Mouse (Mus musculus): ENCODE results near the gene Sp8. TPM values are rescaled to one million over a fixed set of nuclear protein-coding genes. Genes with fewer than 3 reads are reported as not detected.
A peak's percentile ranks its signal among the peaks of the same experiment; 100 is the strongest.

Gene Sp8
- polyA plus RNA-seq, 1 experiment, result not detected

DNA sequence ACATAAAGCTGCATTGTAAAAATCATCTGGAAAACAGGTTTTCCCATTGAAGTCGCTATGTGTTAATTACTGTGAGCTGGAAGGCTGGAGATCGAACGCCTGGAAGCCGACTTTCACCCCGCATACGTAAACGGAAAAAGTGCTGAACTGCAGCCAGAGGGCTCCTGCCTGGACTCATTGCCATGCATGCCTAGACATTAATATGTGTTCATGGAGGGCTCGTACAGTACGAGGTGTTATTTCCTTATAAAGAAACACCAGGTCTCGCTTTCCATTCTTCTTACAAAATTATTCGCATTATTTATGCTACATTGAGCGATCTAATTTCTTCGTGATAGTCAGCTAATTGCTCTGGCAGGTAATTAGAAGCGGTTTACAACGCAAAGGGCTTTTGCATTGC is 5.8 kb upstream of the Sp8 start:
- Histone ChIP-seq H3K4me3 (ENCODE audit: insufficient read depth, low read length) (no peak overlapping the region), H3K27ac (ENCODE audit: insufficient read depth, low read length) (no peak overlapping the region), H3K4me1 (ENCODE audit: control insufficient read depth, insufficient read depth, low read length) (peaks cover 4% of the 10 kb centered on the region; the same call in 1 of the 2 replicates)
- TF ChIP-seq POLR2A (IDR thresholded peaks at IDR 0.05; ENCODE audit: low read depth, low read length) (no peak), CTCF (IDR thresholded peaks at IDR 0.05; ENCODE audit: borderline replicate concordance, insufficient read depth, low read length) (no peak)

DNA sequence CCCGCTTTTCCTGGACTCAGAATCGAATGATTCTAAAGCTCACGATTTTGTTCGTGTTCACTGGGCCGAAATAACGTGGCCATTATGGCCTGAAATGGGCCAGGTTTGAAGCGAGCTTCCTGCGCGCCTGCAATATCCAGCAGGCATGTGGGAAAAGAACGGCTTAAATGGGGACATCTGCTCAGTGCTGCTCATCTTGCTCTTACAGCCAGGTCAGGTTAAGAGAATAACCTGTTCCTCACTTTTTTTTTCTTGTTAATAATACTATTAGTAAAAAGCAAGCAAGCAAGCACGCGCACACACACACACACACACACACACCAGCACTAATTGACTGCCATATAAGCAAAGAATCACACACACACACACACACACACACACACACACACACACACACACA is 5.3 kb upstream of the Sp8 start:
- H3K4me1 ChIP-seq (ENCODE audit: control insufficient read depth, insufficient read depth, low read length), result peaks cover 4% of the 10 kb centered on the region; the same call in 1 of the 2 replicates
- TF ChIP-seq CTCF (IDR thresholded peaks at IDR 0.05; ENCODE audit: borderline replicate concordance, insufficient read depth, low read length), result no peak
- TF ChIP-seq POLR2A (IDR thresholded peaks at IDR 0.05; ENCODE audit: low read depth, low read length), result no peak
- no peak overlapping the region for H3K4me3 ChIP-seq (ENCODE audit: insufficient read depth, low read length)
- H3K27ac ChIP-seq (ENCODE audit: insufficient read depth, low read length), result no peak overlapping the region

DNA sequence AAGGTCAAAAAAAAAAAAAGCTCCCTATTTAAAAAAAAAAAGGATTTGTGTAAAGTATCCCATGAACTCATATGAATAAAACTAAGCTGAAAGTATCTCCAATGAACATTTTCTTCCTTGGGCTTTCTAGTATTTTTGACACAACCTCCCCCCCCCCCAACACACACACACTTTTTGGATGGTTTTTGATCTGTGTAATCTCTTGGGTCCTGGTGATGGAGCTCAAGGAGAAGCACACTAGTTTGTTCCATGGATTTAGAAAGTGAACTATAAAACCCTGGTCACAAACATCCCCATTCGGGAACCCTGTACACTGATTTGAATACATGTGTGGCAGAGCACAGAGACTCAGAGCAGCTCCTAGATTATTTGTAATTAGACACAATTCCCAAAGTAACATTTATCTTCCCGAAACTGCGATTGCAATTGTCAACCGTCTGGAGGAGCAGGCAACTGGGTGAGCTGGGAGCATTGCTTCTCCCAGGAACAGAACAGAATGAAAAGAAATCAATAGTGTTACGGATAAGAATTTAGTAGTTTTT is 4.7 kb upstream of the Sp8 start:
- H3K4me1 ChIP-seq (ENCODE audit: control insufficient read depth, insufficient read depth, low read length), result peaks cover 4% of the 10 kb centered on the region; the same call in 1 of the 2 replicates
- H3K4me3 ChIP-seq (ENCODE audit: insufficient read depth, low read length), result no peak overlapping the region
- no peak overlapping the region for H3K27ac ChIP-seq (ENCODE audit: insufficient read depth, low read length)
- TF ChIP-seq CTCF (IDR thresholded peaks at IDR 0.05; ENCODE audit: borderline replicate concordance, insufficient read depth, low read length), result no peak
- TF ChIP-seq POLR2A (IDR thresholded peaks at IDR 0.05; ENCODE audit: low read depth, low read length), result no peak

DNA sequence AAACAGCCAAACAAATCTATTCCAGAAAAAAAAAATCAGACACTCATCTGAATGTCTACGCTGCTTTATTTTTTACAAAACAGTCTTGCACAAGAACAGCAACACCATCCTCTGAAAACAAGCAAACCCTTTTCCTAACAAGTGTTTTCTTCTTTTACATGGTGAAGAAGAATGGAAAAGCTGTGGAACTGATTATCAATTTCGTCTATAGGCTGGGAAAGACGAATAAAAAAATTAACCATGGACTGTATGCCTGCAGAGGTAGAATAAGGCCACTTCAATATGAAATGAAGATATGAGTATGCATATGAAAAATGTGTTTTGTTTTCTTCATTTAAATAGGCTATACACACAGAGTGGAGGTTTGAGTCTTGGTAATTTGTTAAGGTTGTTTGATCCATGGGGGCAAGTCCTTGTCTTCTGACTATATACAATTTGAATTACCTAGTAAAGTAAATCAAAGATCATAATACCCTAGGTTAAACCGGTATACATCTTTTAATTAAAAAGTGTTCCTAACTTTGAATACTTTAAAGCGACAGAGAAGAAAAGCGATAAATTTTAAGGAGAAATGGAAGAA is 4.1 kb upstream of the Sp8 start:
- Histone ChIP-seq H3K4me3 (ENCODE audit: insufficient read depth, low read length) (no peak overlapping the region), H3K27ac (ENCODE audit: insufficient read depth, low read length) (no peak overlapping the region), H3K4me1 (ENCODE audit: control insufficient read depth, insufficient read depth, low read length) (peaks cover 2% of the 10 kb centered on the region; the same call in 1 of the 2 replicates)
- TF ChIP-seq CTCF (IDR thresholded peaks at IDR 0.05; ENCODE audit: borderline replicate concordance, insufficient read depth, low read length), result no peak
- TF ChIP-seq POLR2A (IDR thresholded peaks at IDR 0.05; ENCODE audit: low read depth, low read length), result no peak

DNA sequence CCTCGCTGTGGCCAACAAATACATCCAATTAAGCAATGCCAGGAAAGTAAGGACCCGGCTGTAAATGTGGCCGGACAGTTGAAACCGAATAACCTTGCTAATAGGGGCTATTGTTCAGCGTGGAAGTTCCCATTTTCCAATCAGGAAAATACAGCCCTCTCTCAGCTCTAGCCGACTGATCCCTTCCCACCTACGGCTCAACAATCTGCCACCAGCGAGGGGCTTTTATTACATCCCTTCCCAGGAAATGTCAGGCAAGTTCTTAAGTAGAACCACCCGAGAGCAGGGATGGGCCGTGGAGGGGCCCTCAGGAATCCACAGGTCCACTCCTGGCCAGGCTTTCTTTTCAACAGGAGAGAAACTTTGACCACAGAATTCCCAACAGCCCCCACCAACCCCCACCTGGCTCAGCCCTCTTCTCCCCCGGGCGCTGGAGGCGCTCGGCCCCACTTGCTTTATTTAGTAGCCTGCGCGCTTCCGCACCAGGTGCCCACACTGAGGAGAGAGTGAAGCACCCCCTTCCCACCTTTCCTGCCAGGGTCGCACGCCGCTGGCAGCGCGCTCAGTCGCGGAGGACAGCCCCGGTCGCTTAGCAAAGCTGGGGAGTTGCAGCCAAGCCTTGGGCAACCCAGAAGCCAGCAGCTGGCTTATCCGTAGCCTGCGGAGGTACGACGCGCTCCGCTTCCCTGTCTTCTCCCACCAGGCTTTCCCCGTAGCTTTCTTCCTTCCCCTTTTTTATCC is 3.3 kb upstream of the Sp8 start:
- no peak overlapping the region for H3K27ac ChIP-seq (ENCODE audit: insufficient read depth, low read length)

DNA sequence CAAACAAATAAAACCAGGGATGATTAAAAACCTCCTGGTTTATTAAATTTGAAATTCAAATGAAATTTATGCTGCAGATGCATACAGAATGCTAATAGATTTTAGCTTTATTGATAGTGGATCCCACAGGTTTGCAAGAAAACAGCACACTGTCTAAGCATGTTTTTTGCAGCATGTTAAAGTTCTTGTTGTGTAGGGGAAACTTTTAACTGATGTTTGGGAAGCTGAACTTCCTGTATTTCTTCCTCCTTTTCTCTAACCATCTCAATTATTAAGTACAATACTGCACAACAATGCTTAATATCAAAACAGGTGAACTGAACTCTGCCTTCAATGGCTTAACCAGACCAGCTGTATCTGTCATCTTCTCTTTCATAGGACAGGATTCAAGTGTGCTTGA is 2.0 kb upstream of the Sp8 start:
- H3K27ac ChIP-seq (ENCODE audit: insufficient read depth, low read length), result no peak overlapping the region
- H3K4me3 ChIP-seq (ENCODE audit: insufficient read depth, low read length), result no peak overlapping the region
- no peaks in the 10 kb centered on the region for H3K4me1 ChIP-seq (ENCODE audit: control insufficient read depth, insufficient read depth, low read length)
- TF ChIP-seq CTCF (IDR thresholded peaks at IDR 0.05; ENCODE audit: borderline replicate concordance, insufficient read depth, low read length), result no peak
- no peak for TF ChIP-seq POLR2A (IDR thresholded peaks at IDR 0.05; ENCODE audit: low read depth, low read length)

More for the DNA sequence above, 3.3 kb upstream of the Sp8 start:
- Histone ChIP-seq H3K4me1 (ENCODE audit: control insufficient read depth, insufficient read depth, low read length) (no peaks in the 10 kb centered on the region), H3K4me3 (ENCODE audit: insufficient read depth, low read length) (no peak overlapping the region)
- no peak for TF ChIP-seq CTCF (IDR thresholded peaks at IDR 0.05; ENCODE audit: borderline replicate concordance, insufficient read depth, low read length)
- no peak for TF ChIP-seq POLR2A (IDR thresholded peaks at IDR 0.05; ENCODE audit: low read depth, low read length)

DNA sequence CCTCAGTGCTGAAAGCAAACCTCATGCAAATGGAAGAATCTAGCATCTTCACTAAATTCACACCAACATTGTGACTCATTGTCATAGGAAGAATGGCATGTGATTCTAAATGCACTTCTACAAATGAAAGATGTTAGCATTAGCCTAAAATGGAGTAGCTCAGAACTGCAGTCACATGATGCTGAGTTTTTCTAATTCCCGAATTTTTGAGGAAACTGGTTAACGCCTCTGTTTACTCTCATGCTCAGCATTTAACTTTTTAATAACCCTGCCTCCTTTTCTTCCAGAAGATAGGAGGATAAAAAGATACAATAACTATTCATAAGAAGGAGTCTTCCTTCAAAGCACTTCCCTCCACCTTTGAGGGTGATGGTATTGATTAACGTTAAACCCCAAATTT is 1.3 kb upstream of the Sp8 start:
- Histone ChIP-seq H3K27ac (ENCODE audit: insufficient read depth, low read length) (no peak overlapping the region), H3K4me3 (ENCODE audit: insufficient read depth, low read length) (no peak overlapping the region), H3K4me1 (ENCODE audit: control insufficient read depth, insufficient read depth, low read length) (no peaks in the 10 kb centered on the region)
- TF ChIP-seq POLR2A (IDR thresholded peaks at IDR 0.05; ENCODE audit: low read depth, low read length) (no peak), CTCF (IDR thresholded peaks at IDR 0.05; ENCODE audit: borderline replicate concordance, insufficient read depth, low read length) (no peak)

DNA sequence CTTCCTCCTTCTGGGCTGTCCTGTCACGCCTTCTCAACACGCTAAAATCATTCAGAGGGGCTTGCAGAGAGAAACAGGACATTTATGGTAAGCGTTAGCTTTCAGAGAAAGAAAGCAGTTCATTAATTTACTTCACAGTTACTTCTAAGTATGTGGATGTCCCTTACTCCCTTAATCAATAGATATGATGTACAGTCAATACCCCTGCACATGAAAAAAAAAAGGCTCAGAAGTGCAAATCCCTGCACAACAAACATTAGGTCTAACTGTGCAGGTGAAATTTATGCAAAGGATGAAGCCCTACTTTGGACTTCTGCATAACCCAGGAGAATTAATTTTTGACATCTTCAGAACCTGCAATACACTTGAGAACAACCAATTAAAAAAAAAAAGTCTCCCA is 778 bp upstream of the Sp8 start:
- Histone ChIP-seq H3K4me1 (ENCODE audit: control insufficient read depth, insufficient read depth, low read length) (no peaks in the 10 kb centered on the region), H3K27ac (ENCODE audit: insufficient read depth, low read length) (no peak overlapping the region), H3K4me3 (ENCODE audit: insufficient read depth, low read length) (no peak overlapping the region)
- TF ChIP-seq POLR2A (IDR thresholded peaks at IDR 0.05; ENCODE audit: low read depth, low read length) (no peak), CTCF (IDR thresholded peaks at IDR 0.05; ENCODE audit: borderline replicate concordance, insufficient read depth, low read length) (no peak)

DNA sequence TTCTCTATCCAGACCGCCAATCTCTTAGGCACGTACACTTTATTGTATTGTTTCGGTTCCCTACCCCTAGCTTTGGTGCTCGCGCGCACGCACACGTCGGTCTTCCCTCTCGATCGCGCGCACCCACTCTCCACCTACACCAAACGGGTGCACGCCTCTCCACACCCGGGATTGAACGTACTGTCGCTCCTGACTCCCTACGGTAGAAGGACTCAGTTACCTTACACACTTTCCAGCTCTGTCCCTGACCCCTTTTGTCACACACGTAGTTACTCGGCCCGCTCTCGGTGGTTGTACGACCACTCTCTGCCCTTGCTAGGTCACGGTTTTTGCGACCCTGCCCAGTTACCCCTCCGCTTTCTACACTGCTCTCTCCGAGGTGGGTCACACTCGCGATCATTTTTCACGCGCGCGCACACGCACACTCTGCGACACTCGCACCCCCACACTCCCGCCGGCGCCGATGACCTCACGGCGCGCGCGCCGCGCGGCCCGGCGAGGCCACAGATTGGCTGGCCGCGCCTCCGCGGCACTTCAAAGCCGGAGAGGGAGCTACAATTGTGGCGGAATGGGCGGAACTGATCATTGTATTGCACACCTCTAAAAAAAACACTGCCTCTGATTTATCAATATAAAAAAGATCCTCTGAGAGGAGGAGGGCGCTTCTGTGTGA is 656 bp downstream of the Sp8 start:
- no peak overlapping the region for H3K27ac ChIP-seq (ENCODE audit: insufficient read depth, low read length)

More for the DNA sequence above, 656 bp downstream of the Sp8 start:
- peak overlapping the region; percentile 41 for H3K4me3 ChIP-seq (ENCODE audit: insufficient read depth, low read length)
- TF ChIP-seq CTCF (IDR thresholded peaks at IDR 0.05; ENCODE audit: borderline replicate concordance, insufficient read depth, low read length) (no peak), POLR2A (IDR thresholded peaks at IDR 0.05; ENCODE audit: low read depth, low read length) (no peak)
- H3K4me1 ChIP-seq (ENCODE audit: control insufficient read depth, insufficient read depth, low read length), result no peaks in the 10 kb centered on the region
